22 mouse cellular contexts compared by ENCODE assay signal in genomic region chr11:94285886-94286574, GRCm38 (mm10). TPM values are rescaled to one million over a fixed set of nuclear protein-coding genes. Genes with fewer than 3 reads are reported as not detected.
DNase-seq lines count a peak whose midpoint lies in the region; ATAC-seq and TF ChIP-seq lines count a peak whose summit lies in the region.
"Had no signal": no experiment of that assay in that cellular context is flagged by ENCODE, and none has a peak within 500 bp of the region (broad histone marks: within the 10 kb centered on the region; RNA-seq: fewer than 3 reads in every experiment).

No protein-coding gene starts in this region.

- no peak for TF ChIP-seq CTCF in forebrain, postnatal 0 days (IDR thresholded peaks at IDR 0.05; ENCODE audit: low read depth)
- TF ChIP-seq CTCF in liver, adult 2 months (IDR thresholded peaks at IDR 0.05; ENCODE audit: low read depth, low read length): no peak
- TF ChIP-seq CTCF in lung, adult 2 months (IDR thresholded peaks at IDR 0.05; ENCODE audit: insufficient read depth, low read length): no peak
- no peak for TF ChIP-seq CTCF in thymus, adult 2 months (IDR thresholded peaks at IDR 0.05; ENCODE audit: borderline replicate concordance, control insufficient read depth, extremely low read depth, insufficient read depth, low read length, poor library complexity)

- H3K27me3 ChIP-seq in forebrain, postnatal 0 days (ENCODE audit: insufficient read depth, low read length): no peaks in the 10 kb centered on the region
- H3K27me3 ChIP-seq in forebrain, embryonic 11.5 days (ENCODE audit: control insufficient read depth, insufficient read depth, low read length): no peaks in the 10 kb centered on the region
- H3K27me3 ChIP-seq in liver, adult 2 months (ENCODE audit: control insufficient read depth, insufficient read depth, low read length): no peaks in the 10 kb centered on the region
- H3K27me3 ChIP-seq in thymus, adult 2 months (ENCODE audit: control insufficient read depth, insufficient read depth, low read length): no peaks in the 10 kb centered on the region
- H3K27me3 ChIP-seq: hindbrain, embryonic 13.5 days; intestine, embryonic 15.5 days; limb, embryonic 13.5 days had no signal

- H3K27ac ChIP-seq in forebrain, postnatal 0 days (ENCODE audit: low read depth, low read length): no peak overlapping the region
- H3K27ac ChIP-seq in forebrain, embryonic 11.5 days (ENCODE audit: low read depth, low read length): no peak overlapping the region
- H3K27ac ChIP-seq in liver, adult 2 months (replicated peaks; ENCODE audit: insufficient read depth, low read depth, low read length): no peak overlapping the region
- no peak overlapping the region for H3K27ac ChIP-seq in thymus, adult 2 months (ENCODE audit: control insufficient read depth, insufficient read depth, low read length)
- H3K27ac ChIP-seq: hindbrain, embryonic 13.5 days; intestine, embryonic 15.5 days; limb, embryonic 13.5 days; macrophage had no signal

- WGBS in forebrain, postnatal 0 days: 87% methylated on average over 11 of the region's 11 CpGs
- WGBS in forebrain, embryonic 11.5 days: 94% methylated on average over 11 of the region's 11 CpGs
- WGBS in liver, adult 2 months: 92% methylated on average over 11 of the region's 11 CpGs
- 70% methylated on average over 11 of the region's 11 CpGs for WGBS in lung, adult 2 months
- 95% methylated on average over 11 of the region's 11 CpGs for WGBS in thymus, adult 2 months

- no peak overlapping the region for H3K9ac ChIP-seq in forebrain, postnatal 0 days
- no peak overlapping the region for H3K9ac ChIP-seq in forebrain, embryonic 11.5 days (ENCODE audit: low read length)
- no peak overlapping the region for H3K9ac ChIP-seq in liver, adult 2 months (ENCODE audit: low read depth, low read length)
- H3K9ac ChIP-seq: hindbrain, embryonic 13.5 days; intestine, embryonic 15.5 days; limb, embryonic 13.5 days had no signal

- peak; percentile 47; the same call in 1 of the 2 replicates for ATAC-seq in forebrain, postnatal 0 days
- no peak for ATAC-seq in forebrain, embryonic 11.5 days (replicated peaks; ENCODE audit: low FRiP score)
- ATAC-seq: forebrain, embryonic 14.5 days; intestine, embryonic 15.5 days had no signal

- DNase-seq in forebrain, postnatal 0 days: no peak
- DNase-seq in forebrain, embryonic 11.5 days (ENCODE audit: low spot score): no peak
- peak; percentile 39 for DNase-seq in liver, adult 2 months (ENCODE audit: extremely low read depth, low read depth, low spot score)
- DNase-seq in liver: no peak
- DNase-seq in lung, adult 2 months: peak; percentile 59
- peak; percentile 86 for DNase-seq in lung, postnatal 36 days
- no peak for DNase-seq in thymus, postnatal 14 days
- DNase-seq in thymus, adult 2 months: no peak
- DNase-seq: cerebellum, postnatal 14 days; kidney, postnatal 14 days; midbrain, embryonic 14.5 days had no signal

- no peaks in the 10 kb centered on the region for H3K4me1 ChIP-seq in forebrain, postnatal 0 days (ENCODE audit: insufficient read depth)
- no peaks in the 10 kb centered on the region for H3K4me1 ChIP-seq in forebrain, embryonic 11.5 days (replicated peaks; ENCODE audit: control insufficient read depth, insufficient read depth, low read length)
- H3K4me1 ChIP-seq in liver, adult 2 months (ENCODE audit: control insufficient read depth, insufficient read depth, low read length): peaks cover 16% of the 10 kb centered on the region
- no peaks in the 10 kb centered on the region for H3K4me1 ChIP-seq in lung, adult 2 months (ENCODE audit: control insufficient read depth, insufficient read depth, low read length)
- no peaks in the 10 kb centered on the region for H3K4me1 ChIP-seq in thymus, adult 2 months (replicated peaks; ENCODE audit: control insufficient read depth, insufficient read depth, low read length)
- H3K4me1 ChIP-seq: hindbrain, embryonic 13.5 days had no signal

- H3K4me2 ChIP-seq in forebrain, postnatal 0 days (ENCODE audit: low read depth): no peak overlapping the region
- H3K4me2 ChIP-seq in forebrain, embryonic 11.5 days (ENCODE audit: low read depth, low read length, severe bottlenecking): no peak overlapping the region
- H3K4me2 ChIP-seq: hindbrain, embryonic 13.5 days; intestine, embryonic 15.5 days; limb, embryonic 13.5 days had no signal

- peaks cover 46% of the 10 kb centered on the region for H3K36me3 ChIP-seq in forebrain, postnatal 0 days (ENCODE audit: insufficient read depth)
- peaks cover 18% of the 10 kb centered on the region for H3K36me3 ChIP-seq in forebrain, embryonic 11.5 days (ENCODE audit: control insufficient read depth, insufficient read depth, low read length)
- H3K36me3 ChIP-seq in liver, adult 2 months (ENCODE audit: control insufficient read depth, insufficient read depth, low read length): peaks cover 41% of the 10 kb centered on the region
- H3K36me3 ChIP-seq in thymus, adult 2 months (ENCODE audit: control insufficient read depth, insufficient read depth, low read length): peaks cover 42% of the 10 kb centered on the region

- no peaks in the 10 kb centered on the region for H3K79me2 ChIP-seq in liver, adult 2 months (ENCODE audit: control insufficient read depth, insufficient read depth, low read length)

- H3K4me3 ChIP-seq in forebrain, postnatal 0 days (ENCODE audit: low read depth, low read length): no peak overlapping the region
- no peak overlapping the region for H3K4me3 ChIP-seq in forebrain, embryonic 11.5 days (ENCODE audit: low read depth, low read length)
- no peak overlapping the region for H3K4me3 ChIP-seq in liver, adult 2 months (ENCODE audit: insufficient read depth, low read depth, low read length)
- no peak overlapping the region for H3K4me3 ChIP-seq in lung, adult 2 months (replicated peaks; ENCODE audit: extremely low read depth, low read depth, low read length)
- H3K4me3 ChIP-seq in thymus, adult 2 months (ENCODE audit: control insufficient read depth, insufficient read depth, low read length): no peak overlapping the region
- H3K4me3 ChIP-seq: hindbrain, embryonic 13.5 days; intestine, embryonic 15.5 days; limb, embryonic 13.5 days had no signal

- H3K9me3 ChIP-seq in forebrain, postnatal 0 days (ENCODE audit: low read length): no peaks in the 10 kb centered on the region
- no peaks in the 10 kb centered on the region for H3K9me3 ChIP-seq in forebrain, embryonic 11.5 days (ENCODE audit: control insufficient read depth, low read length)
- H3K9me3 ChIP-seq: hindbrain, embryonic 13.5 days; intestine, embryonic 15.5 days; limb, embryonic 13.5 days had no signal

- TF ChIP-seq POLR2A in liver, adult 2 months (IDR thresholded peaks at IDR 0.05; ENCODE audit: extremely low read depth, insufficient read depth, low read length): no peak
- TF ChIP-seq POLR2A in lung, adult 2 months (IDR thresholded peaks at IDR 0.05; ENCODE audit: borderline replicate concordance, extremely low read depth, low read depth, low read length): no peak
- TF ChIP-seq POLR2A in thymus, adult 2 months (IDR thresholded peaks at IDR 0.05; ENCODE audit: control insufficient read depth, extremely low read depth, insufficient read depth, low read length, poor library complexity): no peak

RNA-seq across cellular contexts. Expression of gene Gm21885, which starts 4.4 kb away (rescaled TPM):
- 0.92 TPM in 1 of 2 replicates, not detected in the other for total RNA-seq in forebrain, postnatal 0 days (2014; rRNA removed)
- 0.19 TPM in 1 of 2 replicates, not detected in the other for polyA plus RNA-seq in forebrain, postnatal 0 days (2015; fragmentation: Nextera tagmentation; extraction: Ambion mirVana)
- polyA plus RNA-seq in forebrain, embryonic 11.5 days (2014; fragmentation: Nextera tagmentation; extraction: Ambion mirVana): 0.68 and 1.4 TPM in 2 replicates
- 0.67 TPM in 1 of 2 replicates, not detected in the other for total RNA-seq in liver, adult 2 months (2014; rRNA removed)
- 0.16 and 0.49 TPM in 2 replicates for polyA plus RNA-seq in liver, adult 2 months (2012; rRNA removed)
- not detected in 2 replicates for polyA plus RNA-seq in lung, adult 2 months (2012; rRNA removed)
- not detected in 2 replicates for polyA plus RNA-seq in thymus, adult 2 months (2012; rRNA removed)
- total RNA-seq: adrenal gland, postnatal 4 days; gastrocnemius, adult 18-20 months; layer of hippocampus, postnatal 10 days; left cerebral cortex, postnatal 10 days had no signal
- polyA plus RNA-seq: forebrain, embryonic 14.5 days; heart, embryonic 16.5 days; macrophage; thymus, postnatal 0 days had no signal

RNA-seq across cellular contexts. Expression of gene Luc7l3, which starts 35.8 kb away (rescaled TPM):
- 88.8 and 108 TPM in 2 replicates for total RNA-seq in forebrain, postnatal 0 days (2014; rRNA removed)
- polyA plus RNA-seq in forebrain, postnatal 0 days (2015; fragmentation: Nextera tagmentation; extraction: Ambion mirVana): 76.8 and 87.2 TPM in 2 replicates
- 132 and 136 TPM in 2 replicates for polyA plus RNA-seq in forebrain, embryonic 11.5 days (2014; fragmentation: Nextera tagmentation; extraction: Ambion mirVana)
- 17.9 and 20.1 TPM in 2 replicates for total RNA-seq in liver, adult 2 months (2014; rRNA removed)
- 2.5 and 4.6 TPM in 2 replicates for polyA plus RNA-seq in liver, adult 2 months (2012; rRNA removed)
- 10.0 and 16.1 TPM in 2 replicates for polyA plus RNA-seq in lung, adult 2 months (2012; rRNA removed)
- polyA plus RNA-seq in thymus, adult 2 months (2012; rRNA removed): 20.7 and 26.4 TPM in 2 replicates

RNA-seq across cellular contexts. Expression of gene Wfikkn2, which starts 40.2 kb away (rescaled TPM):
- 5.9 and 6.4 TPM in 2 replicates for total RNA-seq in forebrain, postnatal 0 days (2014; rRNA removed)
- 6.5 and 10.0 TPM in 2 replicates for polyA plus RNA-seq in forebrain, postnatal 0 days (2015; fragmentation: Nextera tagmentation; extraction: Ambion mirVana)
- polyA plus RNA-seq in forebrain, embryonic 11.5 days (2014; fragmentation: Nextera tagmentation; extraction: Ambion mirVana): 1.9 and 2.9 TPM in 2 replicates
- total RNA-seq in liver, adult 2 months (2014; rRNA removed): under 0.01 TPM in 1 of 2 replicates, not detected in the other
- polyA plus RNA-seq in liver, adult 2 months (2012; rRNA removed): 0.04 TPM in 1 of 2 replicates, not detected in the other
- 1.4 and 1.7 TPM in 2 replicates for polyA plus RNA-seq in lung, adult 2 months (2012; rRNA removed)
- polyA plus RNA-seq in thymus, adult 2 months (2012; rRNA removed): 28.2 and 34.4 TPM in 2 replicates
- polyA plus RNA-seq: macrophage had no signal

RNA-seq across cellular contexts. Expression of gene Ankrd40, which starts 41.8 kb away (rescaled TPM):
- total RNA-seq in forebrain, postnatal 0 days (2014; rRNA removed): 45.5 and 51.8 TPM in 2 replicates
- 13.7 and 15.0 TPM in 2 replicates for polyA plus RNA-seq in forebrain, postnatal 0 days (2015; fragmentation: Nextera tagmentation; extraction: Ambion mirVana)
- polyA plus RNA-seq in forebrain, embryonic 11.5 days (2014; fragmentation: Nextera tagmentation; extraction: Ambion mirVana): 24.1 and 25.8 TPM in 2 replicates
- 28.0 and 30.0 TPM in 2 replicates for total RNA-seq in liver, adult 2 months (2014; rRNA removed)
- polyA plus RNA-seq in liver, adult 2 months (2012; rRNA removed): 47.6 and 56.5 TPM in 2 replicates
- polyA plus RNA-seq in lung, adult 2 months (2012; rRNA removed): 193 and 235 TPM in 2 replicates
- polyA plus RNA-seq in thymus, adult 2 months (2012; rRNA removed): 117 and 120 TPM in 2 replicates

Comparison
In these comparisons a context has a peak if more than half of its experiments do, and no peak if none do; other contexts are left out.
1. DNase-seq: peak in liver, adult 2 months (single experiment), lung, adult 2 months (single experiment) and lung, postnatal 36 days (single experiment); none in forebrain, postnatal 0 days (single experiment), forebrain, embryonic 11.5 days (single experiment), liver (single experiment), thymus, postnatal 14 days (single experiment) and thymus, adult 2 months (single experiment).